Mouse (Mus musculus) cerebellum, adult 9-11 months (tissue): ENCODE results near the gene Fut4.
A peak's percentile ranks its signal among the peaks of the same experiment; 100 is the strongest.

Experiments used
- DNase-seq: peaks from one replicate; pipeline ENCODE4 v3.0.0; 2022

Gene Fut4

DNA sequence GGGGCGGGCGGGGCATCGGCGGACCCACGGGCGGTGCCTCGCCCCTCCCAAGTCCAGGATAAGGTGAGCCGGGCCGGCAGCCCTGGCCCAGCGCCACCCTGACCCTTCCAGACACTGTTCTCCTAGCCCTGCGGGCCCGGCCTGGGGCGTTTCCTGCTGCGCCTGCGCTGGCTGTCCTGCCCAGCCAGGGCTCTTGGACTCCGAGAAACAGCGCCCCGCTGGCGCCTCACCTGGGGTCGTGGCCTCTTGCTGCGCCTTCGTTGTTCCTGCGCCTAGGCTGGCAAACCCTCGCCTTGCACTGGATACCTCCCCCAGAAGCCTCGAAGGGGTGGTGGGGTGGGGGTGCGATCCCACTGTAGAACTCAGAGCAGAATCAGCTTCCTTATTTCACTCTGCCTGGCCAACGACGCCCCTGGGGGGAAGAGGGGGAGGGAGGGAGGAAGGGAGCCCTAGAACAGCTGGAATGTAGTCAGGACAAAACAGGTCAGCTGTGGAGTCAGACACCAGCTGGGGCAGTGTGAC is at the start of gene Fut4:
Fut4 (minus strand) TSS at position 393 of the 522 bp plus-strand sequence.
- DNase-seq = no peak

DNA sequence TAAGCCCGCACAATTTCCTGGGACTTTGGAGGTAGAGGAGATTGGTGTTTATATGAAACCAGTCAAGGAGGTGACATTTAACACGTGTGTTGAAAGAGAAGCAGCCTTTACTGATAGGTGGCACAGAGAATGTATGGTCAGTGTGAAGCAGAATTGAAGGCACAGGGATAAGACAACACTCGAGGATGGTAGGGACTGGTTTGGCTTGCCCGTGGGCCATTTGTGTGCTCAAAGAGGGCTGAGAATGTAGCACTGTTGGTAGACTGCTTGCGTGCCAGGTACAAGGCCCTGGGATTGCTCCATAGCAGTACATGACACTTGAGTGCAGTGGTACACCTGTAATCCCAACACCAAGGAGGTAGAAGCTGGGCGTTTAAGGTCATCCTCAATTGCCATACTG is 35.2 kb upstream of the Fut4 start:
- DNase-seq = no peak

DNA sequence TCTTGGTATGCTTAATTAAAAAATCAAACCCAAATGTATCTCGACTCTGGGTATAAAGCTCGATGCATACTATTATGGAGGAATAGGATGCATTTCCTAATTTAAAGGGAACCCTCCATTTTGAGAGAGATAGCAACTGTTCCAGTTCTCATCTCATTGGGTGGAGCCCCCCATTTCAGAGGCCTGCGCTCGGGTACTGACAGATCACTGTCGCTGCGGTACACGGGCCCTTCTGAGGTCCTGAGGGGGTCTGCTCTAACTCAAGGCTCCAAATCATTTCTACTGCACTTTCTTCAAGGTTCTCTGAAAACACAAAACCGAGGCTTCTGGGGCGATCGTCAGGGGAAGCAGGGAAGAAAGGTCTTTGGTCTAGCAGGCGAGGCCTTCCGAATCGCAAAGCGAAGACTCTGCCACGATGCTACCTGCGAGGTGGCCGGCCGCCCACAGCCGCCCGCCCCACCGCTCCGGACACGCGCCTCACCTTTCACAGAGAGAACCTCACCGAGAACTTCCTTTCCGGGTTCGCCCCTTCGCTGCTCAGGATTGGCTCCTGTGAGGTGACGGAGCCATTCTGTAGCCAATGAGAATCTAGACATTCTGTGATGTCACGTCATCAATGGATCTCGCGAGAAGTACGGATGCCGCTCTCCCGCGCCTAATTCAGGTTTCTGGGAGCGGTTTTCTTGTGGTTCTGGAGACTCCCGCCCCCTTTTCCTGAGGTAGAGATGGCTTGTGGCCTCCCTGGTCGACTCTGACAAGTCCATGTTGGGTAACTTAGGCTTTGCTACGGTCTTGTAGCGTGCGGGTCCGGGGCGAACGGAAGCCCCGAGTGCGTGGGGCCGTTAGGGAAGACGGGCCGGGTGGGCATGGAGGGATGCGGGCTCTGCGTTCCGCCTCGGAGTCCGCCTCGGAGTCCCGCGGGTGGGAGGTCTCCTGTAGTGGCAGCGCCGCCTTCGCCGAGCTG is 32.1 kb upstream of the Fut4 start, which contains the start of the genes Mre11a and Ankrd49:
Mre11a (plus strand) TSS at position 616 of the 964 bp plus-strand sequence.
Ankrd49 (minus strand) TSS at position 818 of the 964 bp plus-strand sequence.
- DNase-seq = peak; percentile 94

DNA sequence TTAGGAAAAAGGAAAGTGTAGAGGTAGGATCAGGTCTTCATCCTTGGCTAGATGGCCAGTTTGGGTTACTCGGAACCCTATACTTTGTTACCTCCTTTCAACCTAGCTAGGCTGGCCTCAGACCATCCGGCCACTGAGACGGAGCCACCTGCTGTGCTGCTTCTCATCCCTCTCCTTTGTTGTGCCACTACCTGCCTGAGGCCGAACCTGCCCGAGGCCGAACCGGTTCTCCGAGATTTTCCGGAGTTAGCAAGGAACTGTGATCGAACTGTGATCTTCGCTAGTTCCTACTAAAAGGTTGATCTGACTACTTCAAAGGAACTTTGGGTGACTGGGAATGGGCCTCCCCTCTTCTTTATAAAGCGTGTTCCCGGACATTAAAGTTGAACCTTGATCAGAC is 26.1 kb upstream of the Fut4 start:
- no peak for DNase-seq

DNA sequence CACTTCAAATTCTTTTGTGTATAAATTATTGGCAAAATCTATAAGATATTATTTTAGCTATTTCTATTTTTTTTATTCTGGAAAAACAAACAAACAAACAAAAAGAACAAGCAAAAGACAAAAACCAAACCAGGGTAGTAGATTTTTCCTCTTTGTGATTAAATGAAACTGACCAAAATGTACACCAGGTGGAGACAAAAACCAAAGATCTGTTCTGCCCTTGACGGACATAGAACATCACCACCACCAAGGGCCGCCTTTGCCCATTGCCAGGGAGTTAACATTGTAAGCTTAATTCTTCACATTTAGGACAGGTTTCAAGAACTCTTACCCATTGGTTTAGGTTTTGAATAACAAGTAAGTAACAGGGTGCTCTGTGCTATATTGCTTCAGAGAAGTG is 21.6 kb upstream of the Fut4 start:
- no peak for DNase-seq

DNA sequence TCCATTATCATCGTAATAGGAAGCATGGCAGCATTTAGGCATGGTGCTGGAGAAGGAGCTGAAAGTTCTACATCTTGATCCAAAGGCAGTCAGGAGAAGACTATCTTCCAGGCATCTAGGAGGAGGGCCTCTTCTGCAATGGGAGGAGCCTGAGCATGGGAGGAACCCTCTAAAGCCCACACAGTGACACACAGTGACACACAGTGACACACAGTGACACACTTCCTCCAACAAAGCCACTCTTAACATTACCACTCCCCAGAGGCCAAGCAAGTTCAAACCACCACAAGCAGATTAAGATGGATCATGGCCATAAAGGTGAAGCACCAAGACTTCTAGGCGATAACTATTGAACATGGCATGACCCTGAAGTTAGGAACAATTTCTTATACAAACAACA is 19.9 kb upstream of the Fut4 start:
- no peak for DNase-seq

DNA sequence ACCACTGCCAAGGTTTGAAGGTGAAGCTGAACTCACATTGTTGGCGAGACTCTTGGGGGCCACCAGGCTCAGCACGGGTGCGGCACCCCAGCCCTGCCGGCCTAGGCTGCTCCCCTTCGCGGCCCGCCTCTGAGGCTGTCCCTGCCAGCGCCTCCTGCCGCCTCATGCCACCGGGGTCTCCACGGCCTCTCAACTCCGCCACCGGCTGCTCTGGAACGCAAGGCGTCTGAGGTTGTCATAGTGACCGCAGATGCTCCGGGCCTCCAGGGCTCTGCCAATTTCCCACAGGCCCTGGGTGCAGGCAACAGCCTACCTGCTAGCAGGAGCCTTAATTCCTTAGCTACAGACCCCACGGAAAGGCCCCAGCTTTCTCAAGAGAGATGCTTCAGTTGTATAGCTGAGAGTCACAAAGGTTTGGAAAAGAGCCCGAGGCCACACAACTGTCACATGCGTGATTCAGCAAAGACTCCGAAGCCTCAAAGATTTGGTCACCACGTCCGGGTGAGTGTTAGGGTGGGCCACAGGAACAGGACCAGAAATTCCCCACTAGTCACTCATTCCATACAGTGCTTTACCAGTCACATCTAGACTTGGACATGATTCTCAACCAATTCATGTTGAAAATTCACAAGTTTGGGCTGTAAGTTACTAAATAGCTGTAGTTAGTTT is 18.7 kb upstream of the Fut4 start, which contains the start of gene 1700012B09Rik:
1700012B09Rik (minus strand) TSS at position 228 of the 669 bp plus-strand sequence.
- no peak for DNase-seq

DNA sequence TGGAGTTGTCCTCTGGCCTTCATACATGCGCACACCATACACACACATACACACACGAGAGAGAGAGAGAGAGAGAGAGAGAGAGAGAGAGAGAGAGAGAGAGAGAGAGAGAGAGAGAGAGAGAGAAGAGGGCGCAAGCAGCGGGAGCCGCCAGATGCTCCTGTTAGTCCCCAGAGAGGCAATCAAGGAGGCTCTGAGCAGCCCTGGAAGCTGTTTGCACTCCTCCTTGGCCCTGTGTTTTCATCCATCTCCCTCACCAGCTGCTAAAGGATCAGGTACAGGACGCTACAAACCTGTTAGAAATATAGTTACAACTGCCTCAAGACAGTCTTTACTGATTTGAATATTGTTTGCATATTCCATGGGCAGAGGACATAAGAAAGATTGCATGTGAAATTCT is 17.6 kb upstream of the Fut4 start:
- DNase-seq = no peak

DNA sequence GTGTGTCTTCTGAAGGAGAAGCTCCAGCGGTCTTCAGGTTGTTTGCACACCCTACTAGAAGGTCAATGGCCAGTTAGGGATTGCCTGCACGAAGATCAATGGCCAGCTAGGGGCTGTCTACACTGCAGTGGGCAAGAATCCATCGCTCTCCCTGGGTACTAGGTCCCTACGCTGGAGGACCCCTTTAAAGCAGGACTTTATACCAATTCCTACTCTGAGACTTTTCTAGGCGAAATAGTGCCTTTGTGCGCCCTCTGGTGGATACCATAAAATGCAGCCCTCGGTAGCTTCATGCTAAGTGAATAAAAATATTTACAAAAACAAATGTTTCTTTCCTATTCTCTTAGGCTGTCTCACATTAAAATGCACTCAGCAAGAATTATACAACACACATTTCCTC is 12.6 kb upstream of the Fut4 start:
- DNase-seq = no peak

DNA sequence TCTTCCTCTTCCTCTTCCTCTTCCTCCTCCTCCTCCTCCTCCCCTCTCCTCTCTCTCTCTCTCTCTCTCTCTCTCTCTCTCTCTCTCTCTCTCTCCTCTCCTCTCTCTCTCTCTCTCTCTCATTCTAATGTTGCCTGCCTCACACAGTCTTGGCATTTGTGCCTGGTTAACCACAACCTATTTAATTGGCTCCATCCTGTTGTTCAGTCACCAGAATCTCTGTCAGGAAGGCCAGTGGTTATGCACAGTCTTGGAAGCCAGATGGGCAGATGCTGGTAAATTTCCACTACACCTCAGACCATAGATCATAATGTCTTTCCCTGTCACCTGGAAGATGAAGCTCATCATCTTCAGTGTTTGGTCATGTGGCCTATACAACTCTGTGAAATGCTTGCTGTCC is 7.1 kb upstream of the Fut4 start:
- DNase-seq = no peak

DNA sequence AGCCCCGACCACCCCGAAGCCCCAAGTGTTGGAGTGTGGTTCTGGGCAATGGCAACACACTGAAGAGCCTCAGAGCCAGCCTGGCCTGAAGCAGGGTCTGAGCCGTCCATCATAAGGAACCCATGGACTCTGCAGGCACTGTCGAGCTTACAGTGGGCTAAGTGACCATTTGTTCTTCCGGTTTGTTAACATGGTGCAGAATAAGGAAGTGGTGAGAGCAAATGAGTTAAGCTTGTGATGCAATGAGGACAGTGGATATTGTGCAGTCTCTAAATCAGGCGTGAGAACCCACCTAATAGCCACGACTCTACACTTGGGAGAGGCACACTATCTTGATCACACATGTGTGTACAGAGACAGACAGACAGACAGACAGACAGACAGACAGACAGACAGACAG is 6.4 kb upstream of the Fut4 start:
- no peak for DNase-seq

DNA sequence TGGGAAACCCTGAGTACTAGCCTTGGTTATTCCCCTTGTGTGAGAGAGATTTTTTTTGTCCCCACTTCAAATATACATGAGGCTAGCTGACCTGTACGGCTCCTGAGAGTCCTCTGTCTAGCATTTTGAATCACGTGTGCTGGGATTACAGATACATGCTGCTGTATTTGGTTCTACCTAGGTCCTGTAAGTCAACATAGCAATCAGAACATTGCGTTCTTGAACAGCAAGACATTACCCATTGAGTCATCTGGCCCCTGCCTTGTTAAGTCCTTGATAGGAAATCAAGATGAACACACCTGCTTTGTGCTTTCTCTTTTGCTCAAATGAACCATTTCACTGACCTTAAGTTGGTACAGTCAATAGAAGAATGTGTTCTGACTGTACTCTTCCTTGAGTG is 2.3 kb upstream of the Fut4 start:
- DNase-seq = no peak

DNA sequence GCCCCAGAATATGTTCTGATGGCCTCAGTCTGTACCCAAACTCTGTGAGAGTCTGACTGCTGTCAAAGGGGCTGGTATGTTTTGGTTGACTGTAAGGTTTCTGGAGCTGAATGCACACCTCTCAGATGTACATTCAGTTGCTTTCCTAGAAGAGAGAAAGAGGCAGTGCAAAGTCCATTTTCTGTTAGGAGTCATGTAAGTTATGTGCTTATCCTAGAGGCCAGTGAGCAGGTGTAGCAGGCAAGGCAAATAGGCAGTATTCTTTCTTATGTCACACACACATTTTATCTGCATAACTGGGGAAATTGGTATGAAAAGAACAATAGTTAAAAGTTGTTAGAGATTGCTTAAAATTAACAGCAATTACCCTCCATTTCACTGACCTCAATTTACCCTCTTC is 1.8 kb upstream of the Fut4 start:
- no peak for DNase-seq

DNA sequence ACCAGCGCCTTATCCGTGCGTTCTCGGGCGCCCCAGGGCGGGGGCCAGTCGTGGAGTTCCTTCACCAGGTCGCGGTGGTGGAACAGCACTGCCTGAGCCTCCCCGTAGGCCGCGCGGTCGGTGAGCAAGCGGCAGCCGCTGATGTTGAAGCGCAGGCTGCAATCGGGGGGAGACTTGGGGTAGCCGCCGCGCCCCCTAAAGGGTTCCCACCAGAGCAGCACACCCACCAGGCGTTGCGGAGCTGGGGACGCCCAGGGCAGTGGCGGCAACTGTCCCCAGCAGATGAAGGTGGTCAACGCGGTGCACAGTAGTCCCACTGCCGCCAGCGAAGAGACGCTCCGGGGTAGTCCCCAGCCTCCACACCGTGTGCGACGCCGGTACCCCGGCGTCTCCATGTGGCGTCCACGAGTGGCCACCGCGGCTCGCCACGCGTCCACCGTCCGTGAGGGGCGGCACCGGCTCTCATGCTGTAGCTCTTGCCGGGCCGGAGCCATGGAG is 641 bp downstream of the Fut4 start:
- no peak for DNase-seq

DNA sequence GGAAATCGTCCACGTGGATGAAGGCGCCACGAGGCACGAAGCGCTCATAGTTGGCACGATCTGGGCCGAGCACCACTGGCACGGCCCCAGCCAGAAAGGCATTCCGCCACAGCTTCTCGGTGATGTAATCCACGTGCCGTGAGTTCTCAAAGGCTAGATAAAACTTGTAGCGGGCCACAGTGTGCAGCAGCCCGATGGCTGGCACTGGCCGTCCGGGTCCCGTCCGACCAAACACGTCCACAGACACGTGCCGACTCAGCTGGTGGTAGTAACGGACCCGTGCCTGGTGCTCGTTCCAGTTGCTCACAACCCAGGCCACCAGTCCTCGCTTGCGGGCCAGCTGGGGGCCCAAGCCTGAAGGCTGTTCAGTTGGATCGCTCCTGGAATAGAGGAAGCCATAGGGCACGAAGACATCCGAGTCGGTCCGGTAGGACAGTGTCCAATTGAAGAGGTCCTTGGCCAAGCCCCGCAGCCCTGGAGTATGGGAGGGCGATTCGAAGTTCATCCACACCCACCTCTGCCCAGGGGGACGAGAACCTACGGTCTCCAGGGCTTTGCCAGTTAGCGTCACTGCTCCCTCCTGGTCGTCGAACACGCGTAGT is 1.2 kb downstream of the Fut4 start:
- DNase-seq = no peak

DNA sequence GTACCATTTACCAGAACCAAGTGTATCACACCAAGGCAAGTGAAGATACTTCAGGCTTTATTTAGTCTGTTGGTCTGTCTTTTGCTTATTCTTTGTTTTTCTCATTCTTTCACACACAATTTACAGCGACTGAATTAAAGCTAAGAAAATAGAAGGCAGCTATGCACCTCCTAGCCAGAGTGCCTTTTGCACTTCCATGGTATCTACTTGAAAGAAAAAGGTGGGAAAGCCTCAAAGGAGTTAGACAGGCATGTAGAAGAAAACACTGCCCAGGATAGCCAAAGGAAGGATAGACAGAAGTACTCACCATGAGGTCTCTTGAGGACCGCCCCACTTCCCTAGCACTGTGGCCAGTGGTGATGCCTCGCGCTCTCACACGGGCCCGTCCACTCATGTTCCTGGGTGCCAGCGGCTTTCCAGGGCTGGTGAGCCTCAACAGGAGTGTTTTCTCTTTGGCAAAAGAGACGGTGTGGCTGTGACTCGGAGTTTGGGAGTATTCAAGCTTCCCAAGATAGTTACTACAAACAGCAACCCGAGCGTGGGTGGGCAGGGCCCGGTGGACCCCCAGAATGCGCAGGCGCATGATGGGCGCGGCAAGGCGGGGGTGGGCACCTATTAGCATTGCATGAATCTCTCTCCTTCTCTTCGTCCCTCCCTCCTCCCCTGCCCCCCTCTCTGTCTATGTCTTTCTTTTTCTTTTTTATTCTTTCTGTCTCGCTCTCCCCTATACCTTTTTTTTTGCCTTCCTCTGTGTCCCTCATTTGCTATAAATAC is 11.9 kb downstream of the Fut4 start, which contains the start of gene Piwil4:
Piwil4 (minus strand) TSS at position 583 of the 774 bp plus-strand sequence.
- no peak for DNase-seq

DNA sequence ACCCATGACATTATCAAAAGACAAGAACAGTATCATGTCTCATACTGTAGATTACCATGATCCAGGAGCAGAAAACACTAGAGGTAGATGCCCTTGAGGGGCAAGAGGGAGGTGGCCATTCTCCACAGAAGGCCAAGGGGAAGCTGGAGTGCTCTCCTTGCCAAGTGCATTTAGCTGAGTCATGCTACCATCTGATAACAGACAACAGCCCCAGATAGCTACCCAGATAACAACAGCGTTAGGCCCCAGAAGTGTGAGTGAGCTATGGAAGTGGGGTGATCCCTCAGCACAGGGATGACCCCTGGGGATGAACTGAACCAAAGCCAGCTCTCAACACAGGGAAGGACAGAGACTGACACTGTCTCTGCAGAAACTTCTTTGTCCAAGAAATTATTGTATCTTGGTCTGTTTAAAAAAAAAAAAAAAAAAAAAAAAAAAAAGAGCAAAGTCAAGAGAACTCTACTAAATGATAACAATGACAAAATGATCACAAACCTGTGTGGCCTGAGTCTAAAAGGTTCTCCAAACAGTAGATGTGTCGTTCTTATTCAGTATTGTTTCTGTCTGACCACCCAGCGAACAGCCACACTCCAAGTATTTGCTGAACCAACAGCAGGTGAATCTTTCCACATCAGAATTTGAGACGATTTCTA is 12.6 kb downstream of the Fut4 start:
- no peak for DNase-seq

DNA sequence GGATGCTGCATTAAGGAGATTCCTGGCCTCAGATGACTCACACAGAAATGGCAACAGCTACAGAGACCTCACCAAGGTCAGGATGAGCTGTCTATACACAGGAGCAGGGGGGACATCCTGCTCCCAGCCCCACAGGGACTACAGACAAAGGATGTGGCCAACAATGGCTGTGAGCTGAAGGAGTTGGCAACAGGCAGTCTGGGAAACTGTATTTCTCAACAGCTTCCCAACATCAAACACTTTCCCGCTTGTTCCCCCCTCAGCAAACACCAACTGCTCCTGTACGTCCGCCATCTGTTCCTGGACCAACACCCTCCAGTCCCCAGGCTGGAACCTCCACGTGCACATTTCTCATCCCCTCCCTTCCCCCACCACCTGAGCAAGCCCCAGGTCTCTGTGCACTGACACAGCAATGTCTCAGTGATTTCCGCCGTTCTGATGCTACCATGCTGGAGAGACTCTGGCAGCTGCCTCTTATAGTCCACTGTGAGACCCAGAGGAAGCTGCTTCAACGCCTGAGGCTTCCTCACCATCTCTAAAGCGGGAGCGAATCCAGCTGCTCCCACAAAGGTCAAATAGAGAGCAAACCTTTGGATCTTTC is 21.2 kb downstream of the Fut4 start:
- DNase-seq = peak; percentile 9

DNA sequence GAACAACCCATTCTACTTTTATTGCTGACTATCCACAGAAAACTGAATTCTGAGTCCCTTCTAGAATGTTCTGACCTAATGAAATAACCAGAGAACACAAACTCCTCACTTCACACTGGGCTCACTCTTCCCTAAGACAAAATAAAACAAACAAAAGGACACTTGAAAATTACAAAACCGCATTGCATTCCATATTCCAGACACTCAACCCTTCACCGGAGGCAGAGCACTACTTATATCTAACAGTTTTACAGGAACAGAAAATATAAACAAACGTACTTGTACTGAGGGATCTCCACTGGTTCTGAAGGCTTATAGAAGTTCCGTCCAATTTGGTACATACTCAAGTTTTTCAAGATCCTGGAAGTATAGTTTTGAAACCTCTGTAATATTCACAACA is 23.8 kb downstream of the Fut4 start:
- no peak for DNase-seq

DNA sequence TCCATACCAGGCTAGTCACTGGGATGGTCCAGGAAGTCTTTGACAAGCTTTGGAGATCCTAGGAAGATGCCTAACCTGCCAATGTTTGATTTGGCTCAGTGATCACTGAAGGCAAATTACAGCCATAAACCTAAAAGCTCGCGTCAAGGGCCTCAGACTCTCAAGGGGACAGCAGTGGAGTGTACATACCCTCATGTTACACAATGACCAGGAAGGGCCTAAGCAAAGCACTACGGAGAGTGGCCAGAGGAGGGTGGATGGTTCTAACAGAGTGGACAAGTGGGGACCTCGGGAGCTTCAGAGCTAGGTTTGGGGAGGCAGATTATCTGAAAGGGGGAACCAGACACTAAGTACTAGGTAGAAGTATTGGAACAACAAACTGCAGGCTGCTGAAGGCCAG is 25.6 kb downstream of the Fut4 start:
- no peak for DNase-seq

DNA sequence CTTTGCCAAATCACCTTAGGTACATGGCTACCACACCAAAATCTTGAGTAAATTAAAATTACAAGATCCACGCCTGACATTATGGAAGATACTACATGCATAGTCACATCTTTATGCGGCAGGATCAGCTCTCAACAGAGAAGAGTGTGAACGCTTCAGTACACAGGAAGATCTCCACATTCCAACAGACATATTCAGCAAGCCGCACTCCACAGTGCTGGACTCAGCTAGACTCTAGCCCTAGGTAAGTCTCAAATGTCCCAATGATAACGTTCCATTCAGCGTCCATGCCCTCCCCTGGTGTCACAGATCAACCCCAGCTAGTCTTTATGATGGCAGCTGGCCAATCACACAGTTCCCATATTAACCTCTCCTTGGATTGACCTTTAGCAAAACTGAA is 26.2 kb downstream of the Fut4 start:
- DNase-seq = no peak
